Mouse (Mus musculus): ENCODE data around the gene Mapk6.

DNA sequence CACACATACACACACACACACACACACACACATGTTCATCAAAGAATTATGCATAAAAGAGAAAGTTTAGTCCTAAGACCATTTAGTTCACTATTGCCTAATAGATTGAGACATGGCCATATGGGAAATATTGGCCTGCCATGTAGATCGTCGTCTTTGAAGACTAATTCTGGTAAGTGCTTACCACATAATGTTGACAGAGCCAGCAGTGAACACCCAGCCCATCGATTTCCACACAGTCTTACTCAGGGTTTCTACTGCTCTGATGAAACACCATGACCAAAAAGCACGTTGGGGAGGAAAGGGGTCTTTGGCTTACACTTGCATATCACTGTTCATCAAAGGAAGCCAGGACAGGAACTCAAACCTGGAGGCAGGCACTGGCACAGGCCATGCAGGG is 67.4 kb downstream of the Mapk6 start:
- TF ChIP-seq POLR2A (IDR thresholded peaks at IDR 0.05; ENCODE audit: low read depth, low read length) (no peak), CTCF (conservative IDR thresholded peaks at IDR 0.05; ENCODE audit: insufficient read depth, insufficient read length, low read depth, low read length) (no peak)
